Mouse (Mus musculus) hindbrain, embryonic 15.5 days (tissue): ENCODE data around the gene Amacr. TPM values are rescaled to one million over a fixed set of nuclear protein-coding genes. Genes with fewer than 3 reads are reported as not detected.
"Not testable (repeated sequence)": the region's sequence is repeated elsewhere in the genome, so short reads cannot be mapped to it uniquely, and the experiment has no call there.

Experiments used
- ATAC-seq: fragments of 200-750 bp; cut with Nextera tagmentation; 2 replicates; pipeline ENCODE4 v1.8.0; 2017; ENCODE audit warnings: low read depth, moderate number of reproducible peaks, moderate TSS enrichment; ENCODE audit not compliant: low FRiP score
- H3K27ac ChIP-seq: fragments of 300-500 bp; sonication (generic); replicated peaks from 2 replicates; pipeline ENCODE4 v1.5.1; 2015; ENCODE audit warnings: mild to moderate bottlenecking, inconsistent platforms
- H3K27me3 ChIP-seq: fragments of 300-500 bp; sonication (generic); 2 replicates; pipeline ENCODE4 v1.6.1; 2015; ENCODE audit warnings: control low read depth, inconsistent platforms
- H3K36me3 ChIP-seq: fragments of 300-500 bp; sonication (generic); 2 replicates; pipeline ENCODE4 v1.6.1; 2015; ENCODE audit warnings: control low read depth, inconsistent platforms
- H3K4me1 ChIP-seq: fragments of 300-500 bp; sonication (generic); replicated peaks from 2 replicates; pipeline ENCODE4 v1.6.1; 2015; ENCODE audit warnings: control low read depth, inconsistent platforms
- H3K4me2 ChIP-seq: fragments of 300-500 bp; sonication (generic); 2 replicates; pipeline ENCODE4 v1.6.1; 2015; ENCODE audit warnings: moderate library complexity, mild to moderate bottlenecking, inconsistent platforms
- H3K4me3 ChIP-seq: fragments of 300-500 bp; sonication (generic); 2 replicates; pipeline ENCODE4 v1.5.1; 2015; ENCODE audit warnings: mild to moderate bottlenecking, inconsistent platforms
- H3K9ac ChIP-seq: fragments of 300-500 bp; sonication (generic); 2 replicates; pipeline ENCODE4 v1.6.1; 2015; ENCODE audit warnings: inconsistent platforms
- H3K9me3 ChIP-seq: fragments of 300-500 bp; sonication (generic); 2 replicates; pipeline ENCODE4 v1.6.1; 2016; ENCODE audit warnings: control low read depth, inconsistent platforms
- WGBS: fragments of 180-500 bp; shearing (Covaris S2); methylation state at CpG from one replicate; pipeline ENCODE4 v1.1.7; 2015; 5-methylcytosine and 5-hydroxymethylcytosine counted together
- polyA plus RNA-seq: library from polyadenylated mRNA; unstranded; fragments of >200 nt; fragmentation: Nextera tagmentation; extraction: Ambion mirVana; gene quantifications from 2 replicates; pipeline ENCODE4 v1.2.1, GENCODE M21; 2015

Amacr gene
- polyA plus RNA-seq, 1 experiment from 2014 or later = 10.3 TPM

GRCm38 (mm10) chr15:10959277-10960026 is 22.1 kb upstream of the Amacr start:
- WGBS = 91% methylated on average over 15 of the region's 15 CpGs
- no peak overlapping the region for H3K27ac ChIP-seq

DNA sequence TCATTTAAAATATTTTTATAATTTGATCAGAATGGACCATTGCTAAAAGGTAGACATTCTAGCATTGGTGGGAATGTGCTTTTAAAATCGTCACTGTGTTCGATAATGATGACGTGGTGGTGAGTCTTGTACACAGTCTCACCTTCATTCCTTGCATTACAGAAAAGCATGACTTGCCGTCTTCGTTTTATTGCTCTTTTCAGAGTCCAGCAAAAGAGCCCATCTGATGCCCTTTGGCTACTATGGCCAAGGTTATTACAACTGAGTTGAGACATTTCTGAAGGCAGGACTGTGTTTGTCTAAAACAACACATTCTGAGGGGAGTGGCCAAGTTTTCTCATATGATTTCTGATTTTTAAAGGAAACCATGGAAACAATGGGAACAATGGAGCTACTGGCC is 21.3 kb upstream of the Amacr start:
- Histone ChIP-seq H3K4me2 (no peak overlapping the region), H3K9ac (no peak overlapping the region), H3K4me1 (no peaks in the 10 kb centered on the region), H3K4me3 (no peak overlapping the region), H3K36me3 (no peaks in the 10 kb centered on the region), H3K9me3 (no peaks in the 10 kb centered on the region), H3K27me3 (no peaks in the 10 kb centered on the region), H3K27ac (no peak overlapping the region)
- ATAC-seq = no peak
- WGBS = 90% methylated on average over 5 of the region's 5 CpGs

More at GRCm38 (mm10) chr15:10959277-10960026, 22.1 kb upstream of the Amacr start:
- Histone ChIP-seq H3K9ac (no peak overlapping the region), H3K4me3 (no peak overlapping the region), H3K36me3 (no peaks in the 10 kb centered on the region), H3K9me3 (no peaks in the 10 kb centered on the region), H3K4me2 (no peak overlapping the region), H3K27me3 (no peaks in the 10 kb centered on the region), H3K4me1 (no peaks in the 10 kb centered on the region)
- ATAC-seq = no peak

GRCm38 (mm10) chr15:10962601-10963000 is 19.0 kb upstream of the Amacr start:
- WGBS = 91% methylated on average over 2 of the region's 2 CpGs
- no peaks in the 10 kb centered on the region for H3K9me3 ChIP-seq
- no peak overlapping the region for H3K9ac ChIP-seq
- H3K27ac ChIP-seq = no peak overlapping the region
- no peaks in the 10 kb centered on the region for H3K27me3 ChIP-seq
- H3K4me3 ChIP-seq = no peak overlapping the region
- no peak overlapping the region for H3K4me2 ChIP-seq
- ATAC-seq = no peak
- H3K36me3 ChIP-seq = no peaks in the 10 kb centered on the region
- H3K4me1 ChIP-seq = no peaks in the 10 kb centered on the region

DNA sequence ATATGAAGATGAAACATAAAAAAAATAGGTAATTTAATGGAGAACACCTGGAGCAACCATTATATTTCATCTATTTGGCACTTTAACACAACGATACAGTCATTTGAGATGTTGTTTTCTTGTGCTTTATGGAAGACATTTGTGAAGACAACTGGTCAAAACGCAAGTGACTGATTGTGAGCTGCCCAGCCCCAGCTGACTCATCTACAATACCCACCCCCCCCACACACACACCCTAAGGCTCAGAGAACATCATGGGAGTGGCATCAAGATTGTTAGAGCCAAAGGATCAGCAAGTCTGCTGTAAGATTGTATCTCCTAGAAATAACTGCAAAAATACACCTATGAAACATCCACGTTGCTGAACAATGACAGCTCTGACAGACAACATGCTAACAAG is 12.1 kb upstream of the Amacr start:
- Histone ChIP-seq H3K9ac (no peak overlapping the region), H3K27me3 (no peaks in the 10 kb centered on the region), H3K4me1 (no peaks in the 10 kb centered on the region), H3K9me3 (no peaks in the 10 kb centered on the region), H3K4me2 (no peak overlapping the region), H3K27ac (no peak overlapping the region), H3K36me3 (no peaks in the 10 kb centered on the region), H3K4me3 (no peak overlapping the region)
- 81% methylated on average over 3 of the region's 3 CpGs for WGBS
- no peak for ATAC-seq

- no peak for ATAC-seq
- Histone ChIP-seq H3K36me3 (no peaks in the 10 kb centered on the region), H3K4me3 (no peak overlapping the region), H3K9ac (no peak overlapping the region), H3K4me2 (no peak overlapping the region), H3K27me3 (no peaks in the 10 kb centered on the region), H3K27ac (no peak overlapping the region), H3K4me1 (no peaks in the 10 kb centered on the region), H3K9me3 (no peaks in the 10 kb centered on the region)
- WGBS = 89% methylated on average over 5 of the region's 5 CpGs
Observed at GRCm38 (mm10) chr15:10970777-10971176, 10.8 kb upstream of the Amacr start.

DNA sequence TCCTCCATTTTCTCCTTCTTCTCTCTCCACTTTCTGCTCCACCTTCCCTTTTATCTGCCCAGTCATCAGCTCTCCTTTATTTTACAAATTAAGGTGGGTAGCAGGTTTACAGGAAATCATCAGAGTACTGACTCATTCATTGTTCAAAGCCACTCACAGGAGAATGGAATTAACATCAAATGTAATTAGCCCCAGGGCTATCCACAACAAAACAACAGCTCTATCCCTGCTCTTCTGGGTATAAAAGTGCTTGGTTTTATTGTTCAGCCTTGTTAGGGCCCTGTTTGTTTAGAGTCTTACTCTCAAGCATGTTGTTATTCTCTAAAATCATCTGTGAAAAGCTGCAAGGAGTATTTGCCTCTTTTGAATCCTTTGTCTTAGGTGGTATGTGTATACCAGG is 4.4 kb upstream of the Amacr start:
- Histone ChIP-seq H3K4me1 (peaks cover 6% of the 10 kb centered on the region), H3K9me3 (no peaks in the 10 kb centered on the region), H3K27ac (no peak overlapping the region), H3K9ac (no peak overlapping the region), H3K4me3 (no peak overlapping the region), H3K27me3 (no peaks in the 10 kb centered on the region), H3K4me2 (no peak overlapping the region), H3K36me3 (no peaks in the 10 kb centered on the region)
- ATAC-seq = no peak

DNA sequence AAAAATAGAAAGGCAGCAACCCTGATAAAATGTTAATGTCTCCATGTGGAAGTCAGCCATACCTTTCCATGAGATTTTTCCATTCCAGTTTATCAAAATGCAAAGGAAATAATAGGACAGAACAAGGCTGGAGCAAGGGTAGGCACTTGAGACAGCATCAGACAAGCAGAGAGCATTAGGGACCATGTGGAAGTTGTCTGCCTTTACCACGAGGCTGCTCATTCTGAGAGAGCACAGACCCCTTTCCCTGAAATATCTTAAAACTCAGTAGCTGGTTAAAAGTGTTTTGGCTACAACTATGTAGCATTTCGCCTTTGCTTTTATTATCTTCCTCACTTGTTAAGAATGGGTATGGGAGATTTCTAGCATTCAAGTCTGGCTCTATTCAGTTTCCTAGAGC is 844 bp upstream of the Amacr start:
- WGBS = 62% methylated on average over 2 of the region's 2 CpGs
- H3K4me3 ChIP-seq = no peak overlapping the region
- H3K9ac ChIP-seq = no peak overlapping the region; the same call in 1 of the 2 replicates

DNA sequence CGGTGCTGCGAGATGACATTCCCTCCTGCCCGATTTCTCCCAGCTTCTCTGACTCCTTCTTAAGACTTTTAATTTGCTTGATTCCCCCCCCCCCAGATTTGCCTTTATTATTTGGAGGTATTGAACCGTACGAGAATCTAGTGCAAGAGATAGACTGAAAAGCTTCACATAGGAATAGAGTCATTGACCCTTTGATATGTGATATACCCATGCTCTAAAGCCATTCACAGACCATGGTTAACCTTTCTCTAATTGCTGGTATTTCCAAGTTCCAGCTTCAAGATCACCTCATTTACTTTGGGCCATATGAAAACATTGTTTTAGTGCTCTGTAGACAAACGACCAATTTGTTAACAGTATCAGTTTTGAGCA is 494 bp downstream of the Amacr start:
- 6% methylated on average over 6 of the region's 6 CpGs for WGBS
- Histone ChIP-seq H3K4me1 (peaks cover 14% of the 10 kb centered on the region), H3K9ac (peak overlapping the region; percentile 76), H3K4me2 (peak overlapping the region; percentile 76), H3K36me3 (no peaks in the 10 kb centered on the region), H3K27me3 (no peaks in the 10 kb centered on the region), H3K27ac (peak overlapping the region; percentile 97), H3K4me3 (peak overlapping the region; percentile 84), H3K9me3 (no peaks in the 10 kb centered on the region)
- ATAC-seq = peak; percentile 24; the same call in 1 of the 2 replicates

More for the DNA sequence above, 844 bp upstream of the Amacr start:
- Histone ChIP-seq H3K4me1 (peaks cover 14% of the 10 kb centered on the region), H3K4me2 (peak overlapping the region; percentile 76), H3K9me3 (no peaks in the 10 kb centered on the region), H3K27ac (no peak overlapping the region), H3K27me3 (no peaks in the 10 kb centered on the region), H3K36me3 (no peaks in the 10 kb centered on the region)
- ATAC-seq = no peak

DNA sequence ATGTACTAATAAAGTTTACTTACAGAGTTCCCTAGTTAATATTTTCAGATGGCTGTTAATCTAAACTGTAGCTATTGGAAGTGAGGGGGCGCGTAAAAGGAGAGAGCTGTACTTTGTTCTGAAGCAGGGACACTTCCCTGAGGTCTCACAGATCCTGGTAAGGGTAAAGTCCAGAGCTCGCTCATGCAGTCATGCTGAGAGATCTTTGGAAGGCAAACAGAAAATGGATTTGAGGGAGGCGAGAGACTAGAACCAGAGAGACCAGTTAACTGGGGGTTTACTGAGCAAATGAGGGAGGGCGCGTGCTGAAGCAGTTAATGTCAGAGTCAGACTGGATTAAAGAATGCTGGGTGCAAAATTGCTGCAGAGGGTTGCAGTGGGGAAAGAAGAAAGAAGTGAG is 4.2 kb downstream of the Amacr start:
- Histone ChIP-seq H3K9me3 (no peaks in the 10 kb centered on the region), H3K9ac (no peak overlapping the region), H3K4me3 (no peak overlapping the region), H3K4me1 (peaks cover 14% of the 10 kb centered on the region), H3K27ac (no peak overlapping the region), H3K36me3 (peaks cover 7% of the 10 kb centered on the region; the same call in 1 of the 2 replicates), H3K27me3 (no peaks in the 10 kb centered on the region), H3K4me2 (no peak overlapping the region)
- ATAC-seq = no peak
- 86% methylated on average over 6 of the region's 6 CpGs for WGBS

DNA sequence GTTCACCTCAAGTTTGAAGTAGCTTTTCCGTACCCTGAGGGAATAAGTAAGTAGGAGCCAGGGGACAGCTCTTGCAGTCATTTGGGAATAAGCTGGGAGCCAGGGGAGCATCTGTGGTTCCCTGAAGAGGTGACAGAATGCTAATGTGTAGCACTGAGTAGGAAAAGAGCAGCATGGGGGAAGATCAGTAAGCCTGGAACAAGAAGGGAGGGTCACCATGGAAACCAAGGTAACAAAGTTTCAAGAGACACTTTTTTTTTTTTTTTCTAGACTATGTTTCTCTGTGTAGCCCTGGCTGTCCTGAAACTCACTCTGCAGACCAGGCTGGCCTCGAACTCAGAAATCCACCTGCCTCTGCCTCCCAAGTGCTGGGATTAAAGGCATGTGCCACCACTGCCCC is 4.9 kb downstream of the Amacr start:
- 76% methylated on average over 2 of the region's 2 CpGs for WGBS
- not testable (repeated sequence) for H3K4me2 ChIP-seq, ATAC-seq, H3K27ac ChIP-seq, H3K36me3 ChIP-seq, H3K4me3 ChIP-seq, H3K9me3 ChIP-seq, H3K9ac ChIP-seq, H3K4me1 ChIP-seq, H3K27me3 ChIP-seq

DNA sequence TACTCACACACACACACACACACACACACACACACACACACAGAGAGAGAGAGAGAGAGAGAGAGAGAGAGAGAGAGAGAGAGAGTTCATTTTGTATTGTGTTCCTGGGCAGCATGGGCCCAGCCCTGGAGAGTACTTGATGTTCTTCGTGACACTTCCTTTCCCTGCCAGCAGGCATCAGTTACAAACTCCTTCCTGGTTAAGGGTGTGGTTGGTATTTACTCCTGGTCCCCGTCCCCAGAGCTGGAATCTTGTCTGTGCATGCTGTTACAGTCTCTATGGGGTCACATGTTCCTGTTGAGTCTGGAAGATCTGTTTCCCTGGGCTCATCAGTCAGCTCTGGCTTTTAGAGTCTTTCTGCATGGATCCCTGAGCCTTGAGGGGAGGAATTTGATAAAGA is 8.9 kb downstream of the Amacr start:
- 73% methylated on average over 2 of the region's 2 CpGs for WGBS
- Histone ChIP-seq H3K9ac (no peak overlapping the region), H3K27me3 (no peaks in the 10 kb centered on the region), H3K27ac (no peak overlapping the region), H3K9me3 (no peaks in the 10 kb centered on the region), H3K36me3 (peaks cover 7% of the 10 kb centered on the region; the same call in 1 of the 2 replicates), H3K4me1 (no peaks in the 10 kb centered on the region), H3K4me3 (no peak overlapping the region), H3K4me2 (no peak overlapping the region)
- ATAC-seq = no peak

DNA sequence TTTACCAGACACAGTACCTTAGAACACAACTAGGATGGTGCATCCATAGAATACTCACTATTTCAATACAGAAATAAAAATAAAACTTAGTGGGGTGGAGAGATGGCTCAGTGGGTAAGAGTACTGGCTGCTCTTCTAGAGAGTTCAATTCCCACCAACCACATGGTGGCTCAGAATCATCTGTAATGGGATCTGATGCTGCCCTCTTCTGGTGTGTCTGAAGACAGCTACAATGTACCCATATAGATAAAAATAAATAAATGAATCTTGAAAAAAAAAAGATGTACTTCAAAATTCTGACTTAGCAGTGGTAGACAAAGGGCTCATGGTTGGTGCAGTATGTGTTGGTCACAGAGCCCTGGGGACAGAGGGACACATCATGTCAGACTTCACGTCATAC is 10.0 kb downstream of the Amacr start:
- 93% methylated on average over 1 of the region's 1 CpGs for WGBS

DNA sequence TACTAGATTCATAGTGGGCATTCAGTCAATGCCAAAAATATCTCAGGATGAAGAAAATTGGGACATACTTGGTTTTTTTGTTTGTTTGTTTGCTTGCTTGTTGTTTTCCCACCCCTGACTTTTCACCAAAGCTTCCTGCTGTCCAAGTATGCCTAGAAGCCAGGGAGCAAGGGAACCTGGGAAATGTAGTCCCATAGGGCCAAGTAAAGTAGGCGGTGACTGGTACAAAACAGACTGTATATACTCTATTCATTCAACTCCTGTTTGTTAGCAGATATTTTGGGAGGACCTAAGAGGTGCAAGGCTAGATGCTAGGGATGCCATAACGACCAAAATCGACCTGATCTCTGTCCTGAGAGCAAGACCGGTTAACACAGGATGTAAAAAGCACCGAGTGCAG is 18.3 kb downstream of the Amacr start:
- ATAC-seq = peak; percentile 68; the same call in 1 of the 2 replicates
- Histone ChIP-seq H3K27me3 (no peaks in the 10 kb centered on the region), H3K4me3 (no peak overlapping the region), H3K9ac (no peak overlapping the region), H3K4me2 (peak overlapping the region; percentile 21; the same call in 1 of the 2 replicates), H3K36me3 (no peaks in the 10 kb centered on the region), H3K9me3 (no peaks in the 10 kb centered on the region), H3K4me1 (no peaks in the 10 kb centered on the region), H3K27ac (no peak overlapping the region)
- 55% methylated on average over 5 of the region's 5 CpGs for WGBS

More for the DNA sequence above, 10.0 kb downstream of the Amacr start:
- H3K9me3 ChIP-seq = no peaks in the 10 kb centered on the region
- peaks cover 7% of the 10 kb centered on the region; the same call in 1 of the 2 replicates for H3K36me3 ChIP-seq
- H3K4me2 ChIP-seq = no peak overlapping the region
- ATAC-seq = no peak
- no peak overlapping the region for H3K27ac ChIP-seq
- H3K4me1 ChIP-seq = no peaks in the 10 kb centered on the region
- H3K4me3 ChIP-seq = no peak overlapping the region
- H3K27me3 ChIP-seq = no peaks in the 10 kb centered on the region
- no peak overlapping the region for H3K9ac ChIP-seq
